Mouse (Mus musculus) bone marrow macrophage, adult 2 months (primary cell): ENCODE data around the gene Hspg2.

Experiments used
- CTCF ChIP-seq: IDR thresholded peaks from 2 replicates; pipeline ENCODE4 v1.5.1; 2012; ENCODE audit warnings: low read depth, mild to moderate bottlenecking, low read length, moderate library complexity
- POLR2A ChIP-seq: IDR thresholded peaks from 2 replicates; pipeline ENCODE4 v1.6.1; 2012; ENCODE audit warnings: mild to moderate bottlenecking, low read depth, low read length, borderline replicate concordance

- TF ChIP-seq POLR2A (no peak), CTCF (no peak)
Measured at GRCm38 (mm10) chr4:137476761-137477237, 8.2 kb downstream of the Hspg2 start.
